Mouse (Mus musculus) fibroblast of lung, adult 2 months (primary cell): ENCODE measurements around the gene Srp68.

Experiments used
- DNase-seq: peaks from one replicate; pipeline ENCODE4 v3.0.0-alpha.2; 2011; ENCODE audit warnings: low read depth

Srp68 gene

DNA sequence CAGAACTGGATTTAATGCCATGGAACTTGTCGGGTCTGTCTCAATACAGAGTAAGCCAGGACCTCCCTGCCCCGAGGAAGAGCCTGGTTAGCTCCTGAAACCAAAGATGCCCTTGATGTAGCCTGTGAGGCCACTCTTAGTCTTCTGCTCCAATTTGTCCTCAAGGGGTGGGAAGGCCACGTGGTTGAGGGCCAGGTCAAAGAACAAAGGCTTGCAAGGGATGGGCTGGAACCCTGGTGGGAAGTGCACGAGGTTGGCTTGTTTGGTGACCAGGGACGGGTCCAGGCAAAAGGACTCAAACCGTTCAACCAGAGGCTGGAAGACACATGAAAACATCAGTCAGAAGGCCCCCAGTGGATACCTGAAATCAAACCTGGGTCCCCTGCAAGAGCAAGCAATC is 28.4 kb downstream of the Srp68 start:
- DNase-seq = no peak

- no peak for DNase-seq
These were observed 29.4 kb downstream of the Srp68 start for GRCm38 (mm10) chr11:116244580-116244979.

DNA sequence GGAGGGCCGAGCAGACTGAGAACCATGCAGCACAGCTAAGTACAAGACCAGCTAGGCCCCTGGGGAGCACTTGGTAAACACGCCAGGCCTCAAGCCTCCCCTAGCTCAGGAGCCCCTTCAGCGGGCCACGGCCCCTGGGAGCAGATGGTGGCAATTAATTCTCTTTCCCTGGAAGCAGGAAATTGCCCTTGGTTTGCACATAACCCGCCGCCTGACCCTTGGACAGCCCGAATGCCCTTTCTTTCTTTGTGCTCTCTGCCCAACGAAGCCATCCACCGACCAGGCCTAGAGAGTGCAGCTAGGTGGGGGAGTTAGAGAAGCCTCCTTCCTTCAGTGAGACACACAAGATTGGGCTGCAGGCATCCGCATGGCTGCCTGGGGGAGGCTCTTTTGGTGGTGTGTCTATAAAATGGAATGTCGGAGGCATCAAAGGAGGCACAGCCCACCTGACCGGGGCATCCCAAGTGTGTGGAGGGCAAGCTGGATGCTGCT is 32.2 kb downstream of the Srp68 start:
- no peak for DNase-seq

- DNase-seq = no peak
These were observed 34.2 kb downstream of the Srp68 start for GRCm38 (mm10) chr11:116239797-116240196.

GRCm38 (mm10) chr11:116237742-116238395 is 36.1 kb downstream of the Srp68 start, which contains the start of gene Evpl:
TSS of gene Evpl (minus strand) at chr11:116238077.
- peak; percentile 35 for DNase-seq

- no peak for DNase-seq
These were observed 39.1 kb downstream of the Srp68 start for GRCm38 (mm10) chr11:116234901-116235300.

- no peak for DNase-seq
These were observed 41.6 kb downstream of the Srp68 start for GRCm38 (mm10) chr11:116232427-116232826.

DNA sequence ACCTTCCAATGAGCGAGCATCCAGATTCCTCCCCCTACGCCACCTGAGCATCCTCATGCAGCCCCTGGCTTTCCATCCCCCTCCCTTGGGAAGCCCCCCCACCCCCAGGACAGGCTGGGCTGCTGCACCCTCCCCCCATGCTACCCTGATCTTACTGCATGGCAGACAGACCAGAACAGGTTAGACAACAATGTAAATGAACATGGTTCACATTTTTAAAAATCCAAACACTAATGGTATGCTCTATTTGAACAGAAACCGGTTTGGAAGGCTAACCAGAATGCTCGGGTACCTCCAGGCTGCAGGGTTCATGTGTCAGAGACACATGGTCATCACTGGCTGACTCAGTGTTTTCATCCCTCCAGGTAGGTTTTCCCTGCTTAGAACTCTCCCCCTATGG is 45.3 kb downstream of the Srp68 start:
- DNase-seq = no peak

DNA sequence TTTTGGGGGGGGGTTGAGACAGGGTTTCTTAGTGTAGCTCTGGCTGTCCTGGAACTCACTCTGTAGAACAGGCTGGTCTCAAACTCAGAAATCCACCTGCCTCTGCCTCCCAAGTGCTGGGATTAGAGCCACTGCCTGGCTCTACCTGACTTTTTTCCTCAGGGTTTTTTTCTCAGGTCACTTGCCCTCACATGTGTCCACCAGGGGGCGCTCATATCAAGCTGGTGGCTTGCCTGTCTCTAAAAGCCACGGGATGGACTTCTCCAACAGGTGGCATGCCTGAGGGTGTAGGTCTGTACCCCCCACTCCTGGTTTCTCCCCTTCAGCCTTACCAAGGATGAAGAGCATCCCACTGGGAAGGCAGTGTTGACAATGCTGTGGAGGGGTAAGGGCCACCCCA is 47.6 kb downstream of the Srp68 start:
- DNase-seq = peak; percentile 22

GRCm38 (mm10) chr11:116222740-116223059 is 51.3 kb downstream of the Srp68 start:
- no peak for DNase-seq

- DNase-seq = no peak
These were observed 51.9 kb downstream of the Srp68 start for GRCm38 (mm10) chr11:116221931-116222739.

GRCm38 (mm10) chr11:116219885-116220284 is 54.1 kb downstream of the Srp68 start:
- peak; percentile 29 for DNase-seq

DNA sequence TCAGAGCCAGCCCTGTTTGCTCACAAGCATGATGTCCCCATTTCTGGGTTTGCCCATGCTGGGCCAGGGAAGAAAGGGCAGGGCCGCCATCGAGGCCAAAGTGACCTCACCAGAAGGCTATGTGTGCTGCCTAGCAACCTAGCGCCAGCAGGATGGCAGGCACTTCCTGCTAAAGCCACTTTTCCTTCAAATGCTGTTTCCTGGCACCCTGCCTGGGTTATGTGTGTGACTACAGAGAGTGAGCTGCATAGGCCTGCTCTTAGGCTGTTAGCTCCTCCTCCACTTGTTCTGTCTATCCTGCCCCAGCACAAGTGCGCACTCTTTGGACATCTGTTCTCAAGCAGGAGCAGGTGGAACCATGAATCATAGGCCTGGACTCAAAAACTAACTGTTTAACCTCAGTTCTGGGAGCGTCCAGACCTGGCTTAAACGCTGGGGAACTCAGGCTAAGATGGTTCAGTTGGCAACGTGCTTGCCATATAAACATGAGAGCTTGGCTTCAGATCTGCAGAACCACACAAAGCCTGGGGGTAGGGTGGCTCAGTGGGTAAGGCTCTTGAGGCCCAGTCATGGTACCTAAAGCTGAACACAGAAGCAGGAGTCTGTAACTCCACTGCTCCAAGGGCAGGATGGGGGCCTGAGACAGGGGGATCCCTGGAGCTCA is 55.1 kb downstream of the Srp68 start:
- peak; percentile 97 for DNase-seq

DNA sequence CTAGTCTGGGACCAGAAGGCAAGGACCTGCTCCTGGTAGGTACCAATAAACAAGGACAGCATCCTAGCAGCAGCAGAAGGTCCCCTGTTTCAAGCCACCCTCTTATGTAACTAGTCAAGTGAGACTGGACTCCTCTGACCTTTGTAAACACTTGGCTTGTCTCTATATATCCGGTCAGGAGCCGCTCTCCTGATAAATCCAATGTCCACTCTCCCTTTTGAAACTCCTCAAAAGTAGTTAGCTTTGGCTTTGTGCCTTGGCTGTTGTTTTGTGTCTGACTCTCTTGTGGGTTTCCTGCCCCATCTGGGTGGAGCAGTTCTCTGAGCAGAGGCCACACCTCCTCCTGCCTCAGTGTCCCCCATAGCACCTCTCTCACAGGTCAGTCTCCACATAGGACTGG is 55.8 kb downstream of the Srp68 start:
- DNase-seq = no peak

GRCm38 (mm10) chr11:116216549-116216948 is 57.5 kb downstream of the Srp68 start:
- no peak for DNase-seq

- no peak for DNase-seq
These were observed 58.0 kb downstream of the Srp68 start for GRCm38 (mm10) chr11:116215991-116216390.

GRCm38 (mm10) chr11:116215181-116215580 is 58.8 kb downstream of the Srp68 start:
- no peak for DNase-seq

DNA sequence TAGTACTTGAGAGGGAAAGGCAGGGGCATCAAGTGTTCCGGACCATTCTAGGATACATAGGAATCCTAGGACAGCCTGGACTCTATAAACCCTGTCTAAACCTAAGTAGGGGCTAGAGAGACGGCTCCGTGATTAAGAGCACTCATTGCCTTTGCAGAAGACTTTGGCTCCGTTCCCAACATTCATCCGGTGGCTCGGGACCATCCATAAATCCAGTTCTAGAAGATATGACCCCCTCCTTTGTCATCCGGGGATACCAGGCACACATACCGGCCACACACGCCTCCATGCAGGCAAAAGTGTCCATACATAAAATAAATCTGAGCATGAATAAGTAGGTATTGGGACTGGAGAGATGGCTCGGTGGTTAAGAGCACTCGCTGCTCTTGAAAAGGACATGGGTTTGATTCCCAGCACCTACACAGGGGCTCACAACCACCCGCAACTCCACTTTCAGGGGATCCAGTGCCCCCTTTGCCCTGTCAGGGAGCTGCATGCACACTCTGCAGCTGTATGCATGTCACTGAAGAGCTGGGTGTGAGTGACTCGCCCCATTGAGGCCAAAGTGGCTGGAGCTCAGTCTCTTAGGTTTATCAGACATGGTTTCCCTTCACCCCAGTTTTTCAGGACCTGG is 60.0 kb downstream of the Srp68 start:
- DNase-seq = no peak

DNA sequence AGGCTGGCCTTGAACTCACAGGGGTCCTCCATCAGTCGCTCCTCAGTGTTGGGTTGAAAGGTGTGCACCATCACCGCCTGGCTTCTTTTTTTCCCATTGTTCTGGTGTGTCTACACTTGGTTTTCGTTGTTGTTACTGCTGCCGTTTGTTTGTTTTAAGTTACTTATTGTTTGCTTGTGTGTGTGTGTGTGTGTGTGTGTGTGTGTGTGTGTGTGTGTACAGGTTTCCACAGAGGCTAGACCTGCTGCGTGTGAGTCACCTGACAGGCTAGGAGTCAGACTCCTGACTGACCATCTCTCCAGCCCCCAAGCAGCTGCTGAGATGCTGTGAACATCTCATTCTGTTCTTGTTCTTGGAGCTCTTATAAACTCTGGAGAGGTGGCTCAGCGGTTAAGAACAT is 61.2 kb downstream of the Srp68 start:
- no peak for DNase-seq

GRCm38 (mm10) chr11:116210696-116211095 is 63.3 kb downstream of the Srp68 start:
- no peak for DNase-seq

DNA sequence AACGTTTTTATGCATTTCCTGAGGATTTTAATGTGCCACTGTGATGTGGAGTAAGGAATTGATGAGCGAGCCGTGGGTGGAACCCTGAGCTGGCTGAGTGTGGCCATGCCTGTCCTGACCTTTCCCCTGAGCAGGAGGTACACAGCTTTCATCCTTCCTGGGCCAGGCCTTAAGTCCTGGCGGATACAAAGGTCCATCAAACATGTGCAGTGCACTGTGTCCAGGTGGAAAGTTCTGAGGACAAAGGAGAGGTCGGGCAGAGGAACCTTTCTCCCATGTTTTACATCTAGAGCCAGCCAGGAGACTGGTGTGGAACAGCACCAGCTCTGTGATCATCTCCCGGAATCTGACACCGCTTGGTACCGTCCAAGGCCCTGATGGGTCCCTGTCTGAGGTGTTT is 64.8 kb downstream of the Srp68 start:
- DNase-seq = no peak

GRCm38 (mm10) chr11:116208660-116209059 is 65.4 kb downstream of the Srp68 start:
- DNase-seq = no peak
